Mouse (Mus musculus) cerebellum, adult (tissue): ENCODE data around the gene Cwc27.

ENCODE experiments used
- ATAC-seq: cut with Nextera tagmentation; 2 replicates; pipeline ENCODE4 v1.9.2; 2017; ENCODE audit warnings: mild to moderate bottlenecking, moderate library complexity, mixed read lengths; ENCODE audit not compliant: insufficient number of reproducible peaks, low FRiP score, low TSS enrichment

Gene Cwc27

GRCm38 (mm10) chr13:104650654-104651053 lies 166.3 kb downstream of the Cwc27 start:
- no peak for ATAC-seq

- no peak for ATAC-seq
Measured at GRCm38 (mm10) chr13:104650145-104650544, 166.8 kb downstream of the Cwc27 start.

GRCm38 (mm10) chr13:104645778-104646425 lies 171.0 kb downstream of the Cwc27 start:
- no peak for ATAC-seq

GRCm38 (mm10) chr13:104644185-104644584 lies 172.8 kb downstream of the Cwc27 start:
- ATAC-seq, result no peak

GRCm38 (mm10) chr13:104640694-104641454 lies 176.1 kb downstream of the Cwc27 start:
- no peak for ATAC-seq

- ATAC-seq, result no peak
Measured at GRCm38 (mm10) chr13:104638988-104639387, 178.0 kb downstream of the Cwc27 start.

GRCm38 (mm10) chr13:104635965-104636462 lies 180.9 kb downstream of the Cwc27 start:
- ATAC-seq, result no peak

GRCm38 (mm10) chr13:104634708-104635107 lies 182.2 kb downstream of the Cwc27 start:
- ATAC-seq, result no peak

- no peak for ATAC-seq
Measured at GRCm38 (mm10) chr13:104632427-104633167, 184.3 kb downstream of the Cwc27 start.

- ATAC-seq, result no peak
Measured at GRCm38 (mm10) chr13:104631621-104632205, 185.2 kb downstream of the Cwc27 start.

- ATAC-seq, result no peak
Measured at GRCm38 (mm10) chr13:104630808-104631207, 186.1 kb downstream of the Cwc27 start.

GRCm38 (mm10) chr13:104629621-104630020 lies 187.3 kb downstream of the Cwc27 start:
- no peak for ATAC-seq

- no peak for ATAC-seq
Measured at GRCm38 (mm10) chr13:104628019-104628418, 188.9 kb downstream of the Cwc27 start.

- ATAC-seq, result no peak
Measured at GRCm38 (mm10) chr13:104627169-104627909, 189.6 kb downstream of the Cwc27 start.

- no peak for ATAC-seq
Measured at GRCm38 (mm10) chr13:104623130-104623891, 193.6 kb downstream of the Cwc27 start.

- no peak for ATAC-seq
Measured at GRCm38 (mm10) chr13:104622102-104622743, 194.7 kb downstream of the Cwc27 start.

GRCm38 (mm10) chr13:104620423-104620822 lies 196.5 kb downstream of the Cwc27 start:
- ATAC-seq, result no peak

GRCm38 (mm10) chr13:104619503-104620288 lies 197.2 kb downstream of the Cwc27 start:
- no peak for ATAC-seq
